Mouse (Mus musculus) neural tube, embryonic 10.5 days (tissue): ENCODE data around the gene Ly6g6c.

Experiments used
- DNase-seq: peaks from one replicate; pipeline ENCODE4 v3.0.0-alpha.2; 2017; ENCODE audit warnings: low spot score; ENCODE audit errors: extremely low spot score

Ly6g6c gene

GRCm38 (mm10) chr17:35106522-35106921 is 41.3 kb downstream of the Ly6g6c start:
- DNase-seq = no peak

GRCm38 (mm10) chr17:35108097-35108496 is 42.9 kb downstream of the Ly6g6c start, which contains the start of gene Ly6g5c:
TSS of gene Ly6g5c (plus strand) at chr17:35108279.
- DNase-seq = no peak

- no peak for DNase-seq
Observed at GRCm38 (mm10) chr17:35111774-35112173, 46.6 kb downstream of the Ly6g6c start.

DNA sequence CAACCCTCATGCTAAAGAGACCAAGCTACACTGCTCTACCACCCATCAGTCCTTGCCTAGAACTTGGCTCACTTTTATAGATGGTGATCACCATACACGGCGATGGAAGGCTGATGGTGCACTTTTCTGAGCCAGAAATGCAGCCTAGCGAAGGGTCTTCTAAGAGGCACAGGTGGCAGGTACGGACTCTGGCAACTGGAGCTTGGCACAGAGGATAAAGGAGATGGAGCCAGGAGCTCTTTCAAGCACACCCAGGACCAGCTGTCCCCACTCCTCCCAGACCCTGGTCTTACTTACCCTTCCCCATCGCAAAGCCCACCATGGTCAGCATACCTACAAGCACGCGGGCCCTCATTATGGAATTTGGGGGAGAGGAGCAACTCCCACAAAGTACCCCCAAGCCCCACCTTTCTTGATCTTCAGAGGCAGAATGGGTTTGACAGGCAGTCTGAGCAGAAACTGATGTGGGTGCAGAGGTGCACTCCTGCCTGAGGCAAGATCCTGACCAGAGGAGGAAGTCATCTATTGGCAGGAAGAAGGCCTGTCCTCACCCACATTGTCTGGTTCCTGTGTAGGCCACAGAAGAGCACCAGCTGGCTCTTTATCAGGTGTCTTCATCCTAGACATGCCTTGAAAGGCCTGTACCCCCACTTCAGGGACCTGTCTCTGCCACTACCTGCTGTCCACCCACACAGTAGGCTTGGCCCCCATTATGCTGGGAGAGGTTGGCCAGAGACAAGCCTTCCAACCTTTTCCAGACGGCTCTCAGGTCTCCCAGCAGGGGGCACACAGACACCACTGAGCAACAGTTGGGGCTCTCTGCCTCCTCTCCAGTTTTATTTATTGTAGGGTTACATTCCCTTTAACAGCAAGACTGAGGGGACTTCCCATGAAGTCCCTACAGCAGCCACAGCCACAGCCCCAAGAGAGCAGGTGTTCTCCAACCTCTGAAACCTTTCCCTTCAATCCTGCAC is 50.1 kb downstream of the Ly6g6c start, which contains the start of gene Ly6g5b:
Gene Ly6g5b (minus strand): TSS at position 383 of the 974 bp plus-strand sequence.
- DNase-seq = no peak
